Mouse (Mus musculus) lung, embryonic 14.5 days (tissue): ENCODE data around the gene Basp1. TPM values are rescaled to one million over a fixed set of nuclear protein-coding genes. Genes with fewer than 3 reads are reported as not detected.
A peak's percentile ranks its signal among the peaks of the same experiment; 100 is the strongest.

Experiments
- ATAC-seq: fragments of 200-750 bp; cut with Nextera tagmentation; 2 replicates; pipeline ENCODE4 v1.8.0; 2017; ENCODE audit warnings: mild to moderate bottlenecking, moderate TSS enrichment, moderate library complexity; ENCODE audit not compliant: insufficient read depth
- DNase-seq: peaks from one replicate; pipeline ENCODE4 v3.0.0-alpha.2; 2015
- H3K27ac ChIP-seq: fragments of 300-500 bp; sonication (generic); 2 replicates; pipeline ENCODE4 v1.5.1; 2014; ENCODE audit warnings: low read depth, mild to moderate bottlenecking, moderate library complexity
- H3K27me3 ChIP-seq: fragments of 300-500 bp; sonication (generic); 2 replicates; pipeline ENCODE4 v1.6.1; 2014; ENCODE audit warnings: low read length, control low read depth; ENCODE audit not compliant: insufficient read depth
- H3K36me3 ChIP-seq: fragments of 300-500 bp; sonication (generic); 2 replicates; pipeline ENCODE4 v1.6.1; 2014; ENCODE audit warnings: control low read depth; ENCODE audit not compliant: insufficient read depth
- H3K4me1 ChIP-seq: fragments of 300-500 bp; sonication (generic); 2 replicates; pipeline ENCODE4 v1.6.1; 2014; ENCODE audit warnings: antibody characterized with exemption, control low read depth; ENCODE audit not compliant: insufficient read depth
- H3K4me2 ChIP-seq: fragments of 300-500 bp; sonication (generic); 2 replicates; pipeline ENCODE4 v1.6.1; 2014; ENCODE audit warnings: mild to moderate bottlenecking
- H3K4me3 ChIP-seq: fragments of 300-500 bp; sonication (generic); 2 replicates; pipeline ENCODE4 v1.5.1; 2014; ENCODE audit warnings: low read depth, low read length
- H3K9ac ChIP-seq: fragments of 300-500 bp; sonication (generic); 2 replicates; pipeline ENCODE4 v1.6.1; 2014
- H3K9me3 ChIP-seq: fragments of 300-500 bp; sonication (generic); 2 replicates; pipeline ENCODE4 v1.6.1; 2016; ENCODE audit warnings: low read depth, low read length, control low read depth
- CTCF ChIP-seq: IDR thresholded peaks from 2 replicates; pipeline ENCODE4 v1.5.1; 2016; ENCODE audit warnings: antibody characterized with exemption, low read depth
- WGBS: fragments of 180-500 bp; shearing (Covaris S2); extraction: QIAGEN DNeasy Blood & Tissue Kit; methylation state at CpG from one replicate; pipeline ENCODE4 v1.1.7; 2014; 5-methylcytosine and 5-hydroxymethylcytosine counted together
- polyA plus RNA-seq: library from polyadenylated mRNA; unstranded; fragments of >200 nt; fragmentation: Nextera tagmentation; extraction: Ambion mirVana; gene quantifications from 2 replicates; pipeline ENCODE4 v1.2.1, GENCODE M21; 2014

Gene Basp1
- polyA plus RNA-seq, 1 experiment from 2014 or later, result 37.8 TPM

DNA sequence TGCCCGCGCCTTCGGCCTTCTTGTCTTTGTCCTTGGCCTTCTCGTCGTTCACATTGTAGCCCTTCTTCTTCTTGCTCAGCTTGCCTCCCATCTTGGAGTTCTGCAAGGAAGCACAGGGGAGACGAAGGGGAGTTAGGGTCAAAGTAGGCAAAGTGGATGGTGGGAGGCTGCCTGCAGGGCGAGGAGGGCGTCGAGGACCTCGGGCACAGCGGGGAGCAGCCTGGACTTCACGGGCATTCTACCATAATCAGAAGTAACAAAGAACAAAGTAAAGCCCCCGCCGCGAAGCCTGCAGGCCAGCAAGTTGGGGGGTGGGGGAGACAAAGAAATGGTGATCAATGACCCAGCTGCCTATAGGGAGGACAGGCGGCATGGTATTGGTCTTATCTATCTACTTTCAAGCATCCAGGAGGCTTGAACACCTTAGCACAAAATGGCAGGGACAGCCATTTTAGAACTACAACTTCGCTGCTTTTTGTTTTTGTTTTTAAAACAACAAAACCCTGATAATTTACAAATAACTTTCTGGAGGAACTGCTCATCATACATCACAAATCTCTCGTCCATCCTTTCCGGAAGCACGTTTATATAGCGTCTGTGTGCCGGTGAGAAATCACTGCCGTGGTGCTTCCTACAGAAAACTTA lies 48.6 kb downstream of the Basp1 start:
- H3K4me2 ChIP-seq, result peak overlapping the region; percentile 63
- H3K9me3 ChIP-seq, result no peaks in the 10 kb centered on the region; the same call in 1 of the 2 replicates
- no peak overlapping the region for H3K27ac ChIP-seq
- DNase-seq (no peak), ATAC-seq (no peak)
- TF ChIP-seq CTCF, result no peak
- no peaks in the 10 kb centered on the region for H3K4me1 ChIP-seq
- 46% methylated on average over 23 of the region's 23 CpGs for WGBS
- peaks cover 14% of the 10 kb centered on the region for H3K36me3 ChIP-seq
- no peaks in the 10 kb centered on the region for H3K27me3 ChIP-seq
- H3K9ac ChIP-seq, result peak overlapping the region; percentile 55
- peak overlapping the region; percentile 31 for H3K4me3 ChIP-seq

GRCm38 (mm10) chr15:25364160-25364818 lies 49.3 kb downstream of the Basp1 start:
- Histone ChIP-seq H3K9ac (peak overlapping the region; percentile 55), H3K4me2 (peak overlapping the region; percentile 63), H3K4me1 (no peaks in the 10 kb centered on the region), H3K4me3 (peak overlapping the region; percentile 31), H3K36me3 (peaks cover 14% of the 10 kb centered on the region), H3K9me3 (no peaks in the 10 kb centered on the region; the same call in 1 of the 2 replicates), H3K27me3 (no peaks in the 10 kb centered on the region), H3K27ac (no peak overlapping the region)
- ATAC-seq (peak; percentile 65), DNase-seq (peak; percentile 47)
- no peak for TF ChIP-seq CTCF
- WGBS, result 23% methylated on average over 84 of the region's 97 CpGs

DNA sequence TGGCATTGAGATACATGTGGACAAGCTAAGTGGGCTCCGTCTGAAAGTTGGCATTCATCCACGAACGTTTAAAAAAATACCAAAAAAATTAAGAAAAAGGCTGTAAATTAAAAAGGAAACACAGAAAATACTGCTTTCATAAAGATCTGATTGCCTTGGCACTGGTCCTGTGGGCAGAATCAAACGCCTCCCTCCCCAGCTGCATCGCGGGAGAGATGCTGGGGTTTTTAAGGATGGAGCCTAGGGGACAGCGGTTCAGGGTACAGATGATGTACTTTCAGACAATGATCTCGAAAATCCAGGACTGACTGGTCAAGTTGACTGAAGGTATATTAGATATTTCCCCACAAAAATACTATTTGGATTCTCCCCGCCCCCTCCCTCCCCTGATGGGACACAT lies 49.9 kb downstream of the Basp1 start:
- no peak for TF ChIP-seq CTCF
- WGBS, result 89% methylated on average over 9 of the region's 9 CpGs
- no peak; the same call in 1 of the 2 replicates for ATAC-seq
- Histone ChIP-seq H3K36me3 (peaks cover 14% of the 10 kb centered on the region), H3K4me3 (no peak overlapping the region), H3K4me2 (no peak overlapping the region; the same call in 1 of the 2 replicates), H3K9ac (no peak overlapping the region), H3K4me1 (no peaks in the 10 kb centered on the region), H3K9me3 (no peaks in the 10 kb centered on the region; the same call in 1 of the 2 replicates), H3K27ac (no peak overlapping the region), H3K27me3 (no peaks in the 10 kb centered on the region)
- DNase-seq, result peak; percentile 13

DNA sequence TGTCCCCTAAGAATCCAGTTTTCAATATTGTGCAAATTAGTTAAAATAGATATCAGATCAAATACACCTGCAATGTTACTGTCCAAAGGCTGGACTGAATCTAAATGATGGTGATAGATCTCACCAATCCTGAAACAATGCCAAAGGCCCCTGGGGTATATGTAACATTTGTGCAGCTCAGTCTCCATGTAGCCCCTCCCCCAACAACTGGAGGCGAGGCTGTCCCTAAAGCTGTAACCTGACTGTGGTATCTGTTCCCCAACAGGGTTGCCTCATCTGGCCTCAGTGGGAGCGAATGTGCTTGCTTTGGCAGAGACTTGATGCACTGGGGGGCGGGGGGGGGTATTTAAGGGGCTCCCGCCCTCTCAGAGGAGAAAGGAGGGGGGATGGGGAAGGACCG lies 52.7 kb downstream of the Basp1 start:
- DNase-seq, result no peak
- Histone ChIP-seq H3K4me3 (no peak overlapping the region), H3K9ac (no peak overlapping the region), H3K36me3 (peaks cover 14% of the 10 kb centered on the region), H3K27me3 (no peaks in the 10 kb centered on the region), H3K9me3 (no peaks in the 10 kb centered on the region; the same call in 1 of the 2 replicates), H3K27ac (no peak overlapping the region), H3K4me2 (no peak overlapping the region), H3K4me1 (no peaks in the 10 kb centered on the region)
- no peak for ATAC-seq
- no peak for TF ChIP-seq CTCF
- WGBS, result 55% methylated on average over 5 of the region's 5 CpGs

GRCm38 (mm10) chr15:25358680-25359097 lies 54.9 kb downstream of the Basp1 start:
- H3K4me1 ChIP-seq, result no peaks in the 10 kb centered on the region
- DNase-seq (peak; percentile 23), ATAC-seq (no peak)
- WGBS, result 54% methylated on average over 14 of the region's 14 CpGs
- H3K4me2 ChIP-seq, result 0 out of 2 replicates have a peak overlapping the region, but pooled peaks have one; percentile 20
- no peaks in the 10 kb centered on the region for H3K9me3 ChIP-seq
- no peak for TF ChIP-seq CTCF
- H3K27ac ChIP-seq, result no peak overlapping the region
- peaks cover 4% of the 10 kb centered on the region; the same call in 1 of the 2 replicates for H3K36me3 ChIP-seq
- H3K9ac ChIP-seq, result no peak overlapping the region
- no peaks in the 10 kb centered on the region for H3K27me3 ChIP-seq
- no peak overlapping the region for H3K4me3 ChIP-seq

DNA sequence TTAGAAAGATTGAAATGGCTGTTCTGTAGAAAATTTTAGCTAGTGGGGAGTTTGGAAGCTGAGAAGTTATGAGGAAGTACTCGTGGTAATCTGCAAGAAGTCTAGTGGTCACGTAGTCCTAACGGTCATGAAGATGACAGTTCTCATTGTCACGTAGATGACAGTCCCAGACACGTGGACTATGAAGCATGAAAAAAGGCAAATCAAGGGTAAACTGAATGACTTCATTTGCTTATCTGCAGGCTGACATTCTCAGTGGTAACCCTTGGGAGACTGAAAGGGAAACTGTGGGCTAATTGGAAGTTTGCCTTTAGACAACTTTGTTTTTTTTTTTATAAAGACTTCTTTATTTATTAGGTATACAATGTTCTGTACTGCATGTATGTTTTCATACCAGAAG lies 58.2 kb downstream of the Basp1 start:
- Histone ChIP-seq H3K27me3 (no peaks in the 10 kb centered on the region), H3K36me3 (no peaks in the 10 kb centered on the region), H3K4me2 (no peak overlapping the region), H3K27ac (no peak overlapping the region), H3K4me1 (no peaks in the 10 kb centered on the region), H3K9me3 (no peaks in the 10 kb centered on the region), H3K9ac (no peak overlapping the region), H3K4me3 (no peak overlapping the region)
- ATAC-seq (no peak), DNase-seq (no peak)
- WGBS, result 62% methylated on average over 5 of the region's 5 CpGs
- no peak for TF ChIP-seq CTCF

- WGBS, result 73% methylated on average over 6 of the region's 6 CpGs
- TF ChIP-seq CTCF, result no peak
- no peak overlapping the region for H3K9ac ChIP-seq
- H3K27me3 ChIP-seq, result no peaks in the 10 kb centered on the region
- no peak overlapping the region for H3K4me3 ChIP-seq
- H3K4me2 ChIP-seq, result no peak overlapping the region
- DNase-seq, result no peak
- no peak overlapping the region for H3K27ac ChIP-seq
- no peaks in the 10 kb centered on the region for H3K9me3 ChIP-seq
- ATAC-seq, result no peak; the same call in 1 of the 2 replicates
- H3K36me3 ChIP-seq, result no peaks in the 10 kb centered on the region
- H3K4me1 ChIP-seq, result no peaks in the 10 kb centered on the region
Measured at GRCm38 (mm10) chr15:25354738-25355137, 58.8 kb downstream of the Basp1 start.
